Mouse (Mus musculus): ENCODE results near the gene Med13l. TPM values are rescaled to one million over a fixed set of nuclear protein-coding genes. Genes with fewer than 3 reads are reported as not detected.

The Med13l gene
- polyA plus RNA-seq, 1 experiment from 2014 or later, result 18.6 TPM

DNA sequence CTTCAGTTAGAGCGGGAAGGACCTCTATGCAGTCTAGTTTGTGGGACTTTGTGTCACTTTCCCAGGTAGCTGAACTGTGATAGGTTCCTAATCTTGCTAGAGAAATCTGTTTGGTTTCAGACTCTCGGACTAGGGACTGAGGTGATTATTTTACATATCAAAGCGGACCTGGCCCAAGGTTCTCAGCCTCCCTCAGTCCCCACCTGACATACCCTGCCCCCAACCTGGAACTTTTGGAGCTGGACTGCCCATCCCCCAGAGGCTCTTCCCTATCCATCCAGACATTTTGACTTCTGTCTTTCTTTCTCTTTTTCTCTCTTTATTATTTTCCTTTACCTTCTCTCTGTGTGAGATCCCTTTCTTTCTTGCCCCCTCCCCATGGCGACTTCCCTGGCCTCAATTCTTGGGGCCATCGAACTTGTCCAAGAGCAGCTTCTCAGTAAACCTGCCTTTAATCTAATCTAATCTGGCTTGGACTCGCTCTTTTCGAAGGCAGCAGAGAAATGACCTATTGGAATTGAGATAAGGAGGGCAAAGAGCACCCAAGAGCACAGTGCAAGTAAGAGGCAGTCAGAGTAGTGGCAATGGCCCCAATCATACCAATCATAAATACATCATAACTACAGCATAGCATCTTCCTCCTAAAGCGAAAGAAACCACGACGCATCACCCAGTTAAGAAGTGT is 130.7 kb downstream of the Med13l start:
- ATAC-seq (ENCODE audit: low read depth), result no peak
- Histone ChIP-seq H3K4me1 (ENCODE audit: control insufficient read depth, insufficient read depth, low read length) (peaks cover 7% of the 10 kb centered on the region), H3K9ac (replicated peaks; ENCODE audit: low read depth, low read length) (no peak overlapping the region), H3K4me3 (ENCODE audit: low read depth, low read length) (no peak overlapping the region), H3K27me3 (ENCODE audit: control insufficient read depth, insufficient read depth, low read length) (no peaks in the 10 kb centered on the region), H3K27ac (ENCODE audit: low read depth, low read length) (no peak overlapping the region), H3K36me3 (ENCODE audit: control insufficient read depth, insufficient read depth, low read length) (no peaks in the 10 kb centered on the region), H3K4me2 (ENCODE audit: low read depth, low read length) (no peak overlapping the region), H3K9me3 (ENCODE audit: control insufficient read depth, low read length) (no peaks in the 10 kb centered on the region)
- 85% methylated on average over 10 of the region's 10 CpGs for WGBS

GRCm38 (mm10) chr5:118691710-118692040 is 131.2 kb downstream of the Med13l start:
- WGBS, result 61% methylated on average over 7 of the region's 7 CpGs
- H3K27ac ChIP-seq (ENCODE audit: low read depth, low read length), result no peak overlapping the region
- H3K4me1 ChIP-seq (ENCODE audit: control insufficient read depth, insufficient read depth, low read length), result peaks cover 12% of the 10 kb centered on the region
- no peak overlapping the region for H3K4me3 ChIP-seq (ENCODE audit: low read depth, low read length)
- H3K4me2 ChIP-seq (ENCODE audit: low read depth, low read length), result no peak overlapping the region
- ATAC-seq (ENCODE audit: low read depth), result no peak
- no peaks in the 10 kb centered on the region for H3K36me3 ChIP-seq (ENCODE audit: control insufficient read depth, insufficient read depth, low read length)
- no peak overlapping the region for H3K9ac ChIP-seq (replicated peaks; ENCODE audit: low read depth, low read length)
- no peaks in the 10 kb centered on the region for H3K27me3 ChIP-seq (ENCODE audit: control insufficient read depth, insufficient read depth, low read length)
- no peaks in the 10 kb centered on the region for H3K9me3 ChIP-seq (ENCODE audit: control insufficient read depth, low read length)

DNA sequence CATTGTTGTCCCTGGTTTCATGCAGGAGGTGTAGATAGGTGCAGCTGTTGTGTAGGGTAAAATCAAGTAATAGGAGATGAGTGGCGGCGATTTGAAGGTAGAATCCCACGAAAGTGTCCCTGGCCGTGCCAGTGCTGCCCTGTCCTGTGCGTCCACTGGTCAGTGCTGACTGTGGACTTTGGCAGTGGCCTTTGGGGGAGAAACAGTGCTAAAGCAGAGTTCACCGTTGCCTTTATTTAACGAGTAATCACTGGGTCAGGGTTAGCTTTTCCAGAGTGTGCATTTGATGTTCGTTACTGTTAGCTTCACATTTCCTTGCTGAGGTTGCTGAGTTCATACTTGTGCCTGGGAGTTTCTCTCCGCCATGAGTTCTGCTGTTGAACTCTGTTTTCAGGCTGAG is 133.5 kb downstream of the Med13l start:
- no peak overlapping the region for H3K9ac ChIP-seq (replicated peaks; ENCODE audit: low read depth, low read length)
- no peaks in the 10 kb centered on the region for H3K9me3 ChIP-seq (ENCODE audit: control insufficient read depth, low read length)
- ATAC-seq (ENCODE audit: low read depth), result no peak
- no peak overlapping the region for H3K4me3 ChIP-seq (ENCODE audit: low read depth, low read length)
- no peaks in the 10 kb centered on the region for H3K36me3 ChIP-seq (ENCODE audit: control insufficient read depth, insufficient read depth, low read length)
- WGBS, result 91% methylated on average over 9 of the region's 9 CpGs
- no peaks in the 10 kb centered on the region for H3K27me3 ChIP-seq (ENCODE audit: control insufficient read depth, insufficient read depth, low read length)
- no peak overlapping the region for H3K4me2 ChIP-seq (ENCODE audit: low read depth, low read length)
- peaks cover 13% of the 10 kb centered on the region for H3K4me1 ChIP-seq (ENCODE audit: control insufficient read depth, insufficient read depth, low read length)
- H3K27ac ChIP-seq (ENCODE audit: low read depth, low read length), result no peak overlapping the region

DNA sequence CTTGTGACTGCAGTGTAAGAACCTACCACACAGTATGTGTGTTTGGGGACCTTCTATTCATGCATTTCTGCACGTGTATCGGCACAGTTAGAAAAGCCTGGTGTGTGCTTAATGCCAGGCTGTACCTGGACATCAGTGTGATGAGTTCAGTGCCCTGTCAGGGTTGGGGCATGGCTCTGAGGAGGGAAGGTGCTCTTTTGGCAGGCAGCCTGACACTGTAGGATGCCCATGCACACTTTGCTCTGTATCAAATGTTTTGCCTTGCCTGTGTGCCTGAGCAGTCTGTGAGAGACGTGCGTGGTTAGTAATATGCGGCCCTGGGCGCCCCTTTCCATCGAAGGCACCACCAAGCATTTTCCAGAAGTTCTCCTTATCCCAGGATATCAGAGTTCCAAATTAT is 136.6 kb downstream of the Med13l start:
- H3K9ac ChIP-seq (replicated peaks; ENCODE audit: low read depth, low read length), result no peak overlapping the region
- no peak overlapping the region for H3K27ac ChIP-seq (ENCODE audit: low read depth, low read length)
- no peaks in the 10 kb centered on the region for H3K27me3 ChIP-seq (ENCODE audit: control insufficient read depth, insufficient read depth, low read length)
- H3K4me1 ChIP-seq (ENCODE audit: control insufficient read depth, insufficient read depth, low read length), result peaks cover 21% of the 10 kb centered on the region
- no peak for ATAC-seq (ENCODE audit: low read depth)
- H3K9me3 ChIP-seq (ENCODE audit: control insufficient read depth, low read length), result no peaks in the 10 kb centered on the region
- WGBS, result 89% methylated on average over 7 of the region's 7 CpGs
- H3K4me2 ChIP-seq (ENCODE audit: low read depth, low read length), result no peak overlapping the region
- no peak overlapping the region for H3K4me3 ChIP-seq (ENCODE audit: low read depth, low read length)
- H3K36me3 ChIP-seq (ENCODE audit: control insufficient read depth, insufficient read depth, low read length), result no peaks in the 10 kb centered on the region

DNA sequence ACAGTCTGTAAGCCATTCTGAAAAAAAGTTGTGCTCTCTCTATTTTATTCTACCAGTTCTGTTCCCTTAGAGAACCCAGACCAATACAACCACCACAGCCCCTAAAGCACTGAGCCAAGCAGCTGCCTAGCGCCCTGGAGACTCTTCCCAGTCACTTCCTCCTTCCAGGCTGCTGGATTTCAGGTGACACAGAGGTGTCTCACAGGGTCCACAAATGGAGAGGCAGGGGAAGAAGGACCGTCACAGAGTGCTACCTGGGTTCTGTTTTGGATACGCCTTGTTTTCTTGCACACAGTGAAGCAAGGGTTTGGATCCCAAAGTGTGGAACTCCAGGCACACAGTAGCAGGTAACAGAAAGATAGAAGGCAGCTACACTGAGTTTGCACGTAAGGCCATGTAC is 140.5 kb downstream of the Med13l start:
- H3K36me3 ChIP-seq (ENCODE audit: control insufficient read depth, insufficient read depth, low read length), result no peaks in the 10 kb centered on the region
- H3K27me3 ChIP-seq (ENCODE audit: control insufficient read depth, insufficient read depth, low read length), result no peaks in the 10 kb centered on the region
- no peak overlapping the region for H3K27ac ChIP-seq (ENCODE audit: low read depth, low read length)
- H3K9ac ChIP-seq (replicated peaks; ENCODE audit: low read depth, low read length), result no peak overlapping the region
- H3K4me3 ChIP-seq (ENCODE audit: low read depth, low read length), result no peak overlapping the region
- peaks cover 39% of the 10 kb centered on the region for H3K4me1 ChIP-seq (ENCODE audit: control insufficient read depth, insufficient read depth, low read length)
- ATAC-seq (ENCODE audit: low read depth), result no peak
- no peaks in the 10 kb centered on the region for H3K9me3 ChIP-seq (ENCODE audit: control insufficient read depth, low read length)
- WGBS, result 88% methylated on average over 4 of the region's 4 CpGs
- H3K4me2 ChIP-seq (ENCODE audit: low read depth, low read length), result no peak overlapping the region

GRCm38 (mm10) chr5:118702674-118703073 is 142.2 kb downstream of the Med13l start:
- no peak overlapping the region for H3K4me2 ChIP-seq (ENCODE audit: low read depth, low read length)
- no peak overlapping the region for H3K27ac ChIP-seq (ENCODE audit: low read depth, low read length)
- H3K36me3 ChIP-seq (ENCODE audit: control insufficient read depth, insufficient read depth, low read length), result no peaks in the 10 kb centered on the region
- no peaks in the 10 kb centered on the region for H3K9me3 ChIP-seq (ENCODE audit: control insufficient read depth, low read length)
- 0 out of 2 replicates have a peak, but pooled peaks have one; percentile 10 for ATAC-seq (ENCODE audit: low read depth)
- 13% methylated on average over 9 of the region's 9 CpGs for WGBS
- H3K4me1 ChIP-seq (ENCODE audit: control insufficient read depth, insufficient read depth, low read length), result peaks cover 45% of the 10 kb centered on the region
- H3K27me3 ChIP-seq (ENCODE audit: control insufficient read depth, insufficient read depth, low read length), result no peaks in the 10 kb centered on the region
- no peak overlapping the region for H3K9ac ChIP-seq (replicated peaks; ENCODE audit: low read depth, low read length)
- no peak overlapping the region for H3K4me3 ChIP-seq (ENCODE audit: low read depth, low read length)

- 82% methylated on average over 3 of the region's 3 CpGs for WGBS
- Histone ChIP-seq H3K9ac (replicated peaks; ENCODE audit: low read depth, low read length) (no peak overlapping the region), H3K4me1 (ENCODE audit: control insufficient read depth, insufficient read depth, low read length) (peaks cover 45% of the 10 kb centered on the region), H3K36me3 (ENCODE audit: control insufficient read depth, insufficient read depth, low read length) (no peaks in the 10 kb centered on the region), H3K9me3 (ENCODE audit: control insufficient read depth, low read length) (no peaks in the 10 kb centered on the region), H3K27ac (ENCODE audit: low read depth, low read length) (no peak overlapping the region), H3K27me3 (ENCODE audit: control insufficient read depth, insufficient read depth, low read length) (no peaks in the 10 kb centered on the region), H3K4me2 (ENCODE audit: low read depth, low read length) (no peak overlapping the region), H3K4me3 (ENCODE audit: low read depth, low read length) (no peak overlapping the region)
- ATAC-seq (ENCODE audit: low read depth), result no peak
These were observed 143.7 kb downstream of the Med13l start for GRCm38 (mm10) chr5:118704148-118704547.

DNA sequence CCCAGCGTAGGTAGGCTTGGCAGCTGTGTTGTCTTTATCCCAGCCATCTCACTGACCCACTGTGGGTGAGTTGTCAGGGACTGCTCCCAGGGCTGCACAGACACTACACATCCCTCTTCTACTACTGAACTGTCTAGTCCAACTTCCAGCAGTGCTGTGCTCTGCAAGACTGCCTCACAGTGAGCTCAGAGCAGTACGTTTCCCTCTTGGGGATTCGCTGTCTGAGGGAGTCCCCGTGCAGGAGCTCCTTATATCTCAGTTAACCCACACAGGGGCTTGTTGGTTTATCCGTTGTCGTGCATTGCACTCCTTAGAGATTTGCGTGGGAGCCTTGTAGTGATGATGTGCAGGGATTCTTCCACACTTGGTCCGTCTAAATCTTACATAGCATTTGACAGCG is 144.5 kb downstream of the Med13l start:
- Histone ChIP-seq H3K4me1 (ENCODE audit: control insufficient read depth, insufficient read depth, low read length) (peaks cover 45% of the 10 kb centered on the region), H3K4me2 (ENCODE audit: low read depth, low read length) (no peak overlapping the region), H3K27me3 (ENCODE audit: control insufficient read depth, insufficient read depth, low read length) (no peaks in the 10 kb centered on the region), H3K9ac (replicated peaks; ENCODE audit: low read depth, low read length) (no peak overlapping the region), H3K36me3 (ENCODE audit: control insufficient read depth, insufficient read depth, low read length) (no peaks in the 10 kb centered on the region), H3K4me3 (ENCODE audit: low read depth, low read length) (no peak overlapping the region), H3K27ac (ENCODE audit: low read depth, low read length) (no peak overlapping the region), H3K9me3 (ENCODE audit: control insufficient read depth, low read length) (no peaks in the 10 kb centered on the region)
- ATAC-seq (ENCODE audit: low read depth), result no peak
- 77% methylated on average over 9 of the region's 9 CpGs for WGBS

- no peaks in the 10 kb centered on the region for H3K36me3 ChIP-seq (ENCODE audit: control insufficient read depth, insufficient read depth, low read length)
- WGBS, result 43% methylated on average over 6 of the region's 6 CpGs
- H3K27me3 ChIP-seq (ENCODE audit: control insufficient read depth, insufficient read depth, low read length), result no peaks in the 10 kb centered on the region
- no peak overlapping the region for H3K4me3 ChIP-seq (ENCODE audit: low read depth, low read length)
- H3K4me2 ChIP-seq (ENCODE audit: low read depth, low read length), result 0 out of 2 replicates have a peak overlapping the region, but pooled peaks have one; percentile 4
- H3K27ac ChIP-seq (ENCODE audit: low read depth, low read length), result no peak overlapping the region
- no peak for ATAC-seq (ENCODE audit: low read depth)
- no peak overlapping the region for H3K9ac ChIP-seq (replicated peaks; ENCODE audit: low read depth, low read length)
- H3K4me1 ChIP-seq (ENCODE audit: control insufficient read depth, insufficient read depth, low read length), result peaks cover 50% of the 10 kb centered on the region
- no peaks in the 10 kb centered on the region for H3K9me3 ChIP-seq (ENCODE audit: control insufficient read depth, low read length)
These were observed 145.5 kb downstream of the Med13l start for GRCm38 (mm10) chr5:118706009-118706408.

All from neural tube, embryonic 14.5 days (tissue).